Mouse (Mus musculus): ENCODE results near the gene Actg2. TPM values are rescaled to one million over a fixed set of nuclear protein-coding genes. Genes with fewer than 3 reads are reported as not detected.

Actg2 gene
- polyA plus RNA-seq, 1 experiment from 2014 or later, result 121 TPM

- peak; percentile 76 for TF ChIP-seq EP300 (IDR thresholded peaks at IDR 0.05)
- TF ChIP-seq CTCF (IDR thresholded peaks at IDR 0.05), result no peak
- peaks cover 6% of the 10 kb centered on the region; the same call in 1 of the 2 replicates for H3K4me1 ChIP-seq (ENCODE audit: insufficient read depth, low read depth, low read length)
- H3K27me3 ChIP-seq (replicated peaks; ENCODE audit: insufficient read depth, low read length), result no peaks in the 10 kb centered on the region
- DNase-seq (ENCODE audit: low spot score) (peak; percentile 88), ATAC-seq (peak; percentile 64)
- H3K9ac ChIP-seq (replicated peaks; ENCODE audit: low read depth), result no peak overlapping the region
- H3K9me3 ChIP-seq (ENCODE audit: low read length), result no peaks in the 10 kb centered on the region
- H3K4me2 ChIP-seq (replicated peaks; ENCODE audit: low read depth, low read length), result no peak overlapping the region
- peak overlapping the region; percentile 55 for H3K27ac ChIP-seq (ENCODE audit: low read length)
- no peak overlapping the region for H3K4me3 ChIP-seq (ENCODE audit: low read depth, low read length)
- 45% methylated on average over 4 of the region's 4 CpGs for WGBS
- peaks cover 14% of the 10 kb centered on the region; the same call in 1 of the 2 replicates for H3K36me3 ChIP-seq (ENCODE audit: insufficient read depth, low read length)
Measured at GRCm38 (mm10) chr6:83485854-83486253, 50.2 kb downstream of the Actg2 start.

- DNase-seq (ENCODE audit: low spot score), result no peak
- H3K9ac ChIP-seq (replicated peaks; ENCODE audit: low read depth), result no peak overlapping the region
- WGBS, result 93% methylated on average over 7 of the region's 7 CpGs
- ATAC-seq, result no peak
- no peak for TF ChIP-seq CTCF (IDR thresholded peaks at IDR 0.05)
- TF ChIP-seq EP300 (IDR thresholded peaks at IDR 0.05), result no peak
- no peak overlapping the region for H3K27ac ChIP-seq (ENCODE audit: low read length)
- no peak overlapping the region for H3K4me2 ChIP-seq (replicated peaks; ENCODE audit: low read depth, low read length)
- no peaks in the 10 kb centered on the region for H3K9me3 ChIP-seq (ENCODE audit: low read length)
- H3K4me1 ChIP-seq (ENCODE audit: insufficient read depth, low read depth, low read length), result peaks cover 6% of the 10 kb centered on the region; the same call in 1 of the 2 replicates
- peaks cover 19% of the 10 kb centered on the region; the same call in 1 of the 2 replicates for H3K36me3 ChIP-seq (ENCODE audit: insufficient read depth, low read length)
- no peaks in the 10 kb centered on the region for H3K27me3 ChIP-seq (replicated peaks; ENCODE audit: insufficient read depth, low read length)
- no peak overlapping the region for H3K4me3 ChIP-seq (ENCODE audit: low read depth, low read length)
Measured at GRCm38 (mm10) chr6:83483776-83484175, 52.3 kb downstream of the Actg2 start.

- no peaks in the 10 kb centered on the region for H3K9me3 ChIP-seq (ENCODE audit: low read length)
- no peak overlapping the region; the same call in 1 of the 2 replicates for H3K4me2 ChIP-seq (replicated peaks; ENCODE audit: low read depth, low read length)
- no peak overlapping the region for H3K9ac ChIP-seq (replicated peaks; ENCODE audit: low read depth)
- TF ChIP-seq CTCF (IDR thresholded peaks at IDR 0.05) (no peak), EP300 (IDR thresholded peaks at IDR 0.05) (peak; percentile 74)
- H3K27me3 ChIP-seq (replicated peaks; ENCODE audit: insufficient read depth, low read length), result no peaks in the 10 kb centered on the region
- ATAC-seq, result peak; percentile 80
- peaks cover 19% of the 10 kb centered on the region; the same call in 1 of the 2 replicates for H3K36me3 ChIP-seq (ENCODE audit: insufficient read depth, low read length)
- H3K4me3 ChIP-seq (ENCODE audit: low read depth, low read length), result no peak overlapping the region
- DNase-seq (ENCODE audit: low spot score), result peak; percentile 91
- peaks cover 6% of the 10 kb centered on the region; the same call in 1 of the 2 replicates for H3K4me1 ChIP-seq (ENCODE audit: insufficient read depth, low read depth, low read length)
- 15% methylated on average over 10 of the region's 10 CpGs for WGBS
- H3K27ac ChIP-seq (ENCODE audit: low read length), result peak overlapping the region; percentile 76
Measured at GRCm38 (mm10) chr6:83482418-83483085, 53.5 kb downstream of the Actg2 start.

- no peak for TF ChIP-seq EP300 (IDR thresholded peaks at IDR 0.05)
- 83% methylated on average over 6 of the region's 6 CpGs for WGBS
- peaks cover 16% of the 10 kb centered on the region; the same call in 1 of the 2 replicates for H3K36me3 ChIP-seq (ENCODE audit: insufficient read depth, low read length)
- no peak overlapping the region for H3K9ac ChIP-seq (replicated peaks; ENCODE audit: low read depth)
- H3K27ac ChIP-seq (ENCODE audit: low read length), result no peak overlapping the region
- no peaks in the 10 kb centered on the region for H3K9me3 ChIP-seq (ENCODE audit: low read length)
- no peak overlapping the region for H3K4me3 ChIP-seq (ENCODE audit: low read depth, low read length)
- H3K27me3 ChIP-seq (replicated peaks; ENCODE audit: insufficient read depth, low read length), result no peaks in the 10 kb centered on the region
- H3K4me1 ChIP-seq (ENCODE audit: insufficient read depth, low read depth, low read length), result peaks cover 6% of the 10 kb centered on the region; the same call in 1 of the 2 replicates
- DNase-seq (ENCODE audit: low spot score) (no peak), ATAC-seq (no peak)
- H3K4me2 ChIP-seq (replicated peaks; ENCODE audit: low read depth, low read length), result no peak overlapping the region
Measured at GRCm38 (mm10) chr6:83480019-83480655, 55.9 kb downstream of the Actg2 start.

GRCm38 (mm10) chr6:83479193-83479592, 56.9 kb downstream of the Actg2 start:
- H3K4me2 ChIP-seq (replicated peaks; ENCODE audit: low read depth, low read length), result no peak overlapping the region
- no peak overlapping the region for H3K4me3 ChIP-seq (ENCODE audit: low read depth, low read length)
- peaks cover 6% of the 10 kb centered on the region; the same call in 1 of the 2 replicates for H3K4me1 ChIP-seq (ENCODE audit: insufficient read depth, low read depth, low read length)
- ATAC-seq (no peak), DNase-seq (ENCODE audit: low spot score) (no peak)
- TF ChIP-seq CTCF (IDR thresholded peaks at IDR 0.05) (no peak), EP300 (IDR thresholded peaks at IDR 0.05) (no peak)
- no peaks in the 10 kb centered on the region for H3K27me3 ChIP-seq (replicated peaks; ENCODE audit: insufficient read depth, low read length)
- H3K9ac ChIP-seq (replicated peaks; ENCODE audit: low read depth), result no peak overlapping the region
- peaks cover 15% of the 10 kb centered on the region; the same call in 1 of the 2 replicates for H3K36me3 ChIP-seq (ENCODE audit: insufficient read depth, low read length)
- H3K9me3 ChIP-seq (ENCODE audit: low read length), result no peaks in the 10 kb centered on the region
- WGBS, result 70% methylated on average over 2 of the region's 2 CpGs
- H3K27ac ChIP-seq (ENCODE audit: low read length), result no peak overlapping the region

GRCm38 (mm10) chr6:83478628-83479027, 57.4 kb downstream of the Actg2 start:
- peaks cover 15% of the 10 kb centered on the region; the same call in 1 of the 2 replicates for H3K36me3 ChIP-seq (ENCODE audit: insufficient read depth, low read length)
- no peaks in the 10 kb centered on the region for H3K9me3 ChIP-seq (ENCODE audit: low read length)
- H3K27ac ChIP-seq (ENCODE audit: low read length), result no peak overlapping the region
- WGBS, result 93% methylated on average over 7 of the region's 7 CpGs
- ATAC-seq (no peak), DNase-seq (ENCODE audit: low spot score) (no peak)
- H3K27me3 ChIP-seq (replicated peaks; ENCODE audit: insufficient read depth, low read length), result no peaks in the 10 kb centered on the region
- TF ChIP-seq EP300 (IDR thresholded peaks at IDR 0.05) (no peak), CTCF (IDR thresholded peaks at IDR 0.05) (no peak)
- no peak overlapping the region for H3K9ac ChIP-seq (replicated peaks; ENCODE audit: low read depth)
- H3K4me2 ChIP-seq (replicated peaks; ENCODE audit: low read depth, low read length), result no peak overlapping the region
- H3K4me1 ChIP-seq (ENCODE audit: insufficient read depth, low read depth, low read length), result peaks cover 6% of the 10 kb centered on the region; the same call in 1 of the 2 replicates
- no peak overlapping the region for H3K4me3 ChIP-seq (ENCODE audit: low read depth, low read length)
